ENCODE assay signal across 8 mouse cellular contexts in genomic region chr2:168954376-168954775, GRCm38 (mm10). TPM values are rescaled to one million over a fixed set of nuclear protein-coding genes. Genes with fewer than 3 reads are reported as not detected.
DNase-seq lines count a peak whose midpoint lies in the region; ATAC-seq lines count a peak whose summit lies in the region.

No protein-coding gene starts in this region.

- no peaks in the 10 kb centered on the region for H3K27me3 ChIP-seq in heart, embryonic 14.5 days (ENCODE audit: control insufficient read depth, insufficient read depth, low read length)
- no peaks in the 10 kb centered on the region for H3K27me3 ChIP-seq in hindbrain, embryonic 11.5 days (ENCODE audit: control insufficient read depth, insufficient read depth, low read length)
- H3K27me3 ChIP-seq in liver, embryonic 15.5 days: no peaks in the 10 kb centered on the region

- ATAC-seq in heart, embryonic 14.5 days (ENCODE audit: insufficient number of reproducible peaks, insufficient read depth, low FRiP score, low read depth): no peak
- ATAC-seq in hindbrain, embryonic 11.5 days (ENCODE audit: low FRiP score): 0 out of 2 replicates have a peak, but pooled peaks have one; percentile 10
- ATAC-seq in liver, embryonic 15.5 days (ENCODE audit: insufficient read depth): no peak
- no peak for ATAC-seq in activated CD4-positive, CD25-positive, alpha-beta regulatory T cell, adult 4 months

- peak overlapping the region; percentile 98 for H3K9ac ChIP-seq in heart, embryonic 14.5 days (ENCODE audit: low read length)
- H3K9ac ChIP-seq in hindbrain, embryonic 11.5 days (ENCODE audit: low read depth, low read length): peak overlapping the region; percentile 94
- H3K9ac ChIP-seq in liver, embryonic 15.5 days: peak overlapping the region; percentile 70

- H3K4me2 ChIP-seq in heart, embryonic 14.5 days (ENCODE audit: low read length): peak overlapping the region; percentile 96
- peak overlapping the region; percentile 76 for H3K4me2 ChIP-seq in hindbrain, embryonic 11.5 days (replicated peaks; ENCODE audit: low read depth, low read length)
- peak overlapping the region; percentile 83 for H3K4me2 ChIP-seq in liver, embryonic 15.5 days

- H3K27ac ChIP-seq in heart, embryonic 14.5 days (replicated peaks in 1 of 2; ENCODE audit: control insufficient read depth in 1 of 2, insufficient read depth in 1 of 2, low read depth in 2 of 2, low read length in 2 of 2): peak overlapping the region in 1 of 2 experiments; percentile 92; a peak in 2 of 4 replicates
- H3K27ac ChIP-seq in hindbrain, embryonic 11.5 days (ENCODE audit: low read depth, low read length): no peak overlapping the region
- H3K27ac ChIP-seq in liver, embryonic 15.5 days (replicated peaks): peak overlapping the region; percentile 75; the same call in 1 of the 2 replicates

- peaks cover 7 to 18% of the 10 kb centered on the region in 2 experiments for H3K4me1 ChIP-seq in heart, embryonic 14.5 days (ENCODE audit: control insufficient read depth in 2 of 2, insufficient read depth in 2 of 2, low read length in 2 of 2)
- no peaks in the 10 kb centered on the region; the same call in 1 of the 2 replicates for H3K4me1 ChIP-seq in hindbrain, embryonic 11.5 days (replicated peaks; ENCODE audit: control insufficient read depth, insufficient read depth, low read length)
- peaks cover 25% of the 10 kb centered on the region for H3K4me1 ChIP-seq in liver, embryonic 15.5 days (replicated peaks)

- no peak for DNase-seq in heart, postnatal 25 days (ENCODE audit: low spot score)
- DNase-seq in MN1 (ENCODE audit: low spot score): peak; percentile 17
- no peak for DNase-seq in hindbrain, embryonic 11.5 days (ENCODE audit: low spot score)
- DNase-seq in yolk sac, embryonic 10.5 days (ENCODE audit: low spot score): peak; percentile 21
- no peak for DNase-seq in cerebellum, adult 9-10 months

- no peaks in the 10 kb centered on the region for H3K9me3 ChIP-seq in heart, embryonic 14.5 days (ENCODE audit: control insufficient read depth, low read length)
- H3K9me3 ChIP-seq in hindbrain, embryonic 11.5 days (ENCODE audit: control insufficient read depth, low read length): no peaks in the 10 kb centered on the region
- no peaks in the 10 kb centered on the region for H3K9me3 ChIP-seq in liver, embryonic 15.5 days (replicated peaks)

- H3K4me3 ChIP-seq in heart, embryonic 14.5 days (ENCODE audit: control insufficient read depth in 1 of 2, insufficient read depth in 1 of 2, low read depth in 1 of 2, low read length in 2 of 2): peak overlapping the region; percentile 95 to 96
- peak overlapping the region; percentile 73 for H3K4me3 ChIP-seq in hindbrain, embryonic 11.5 days (ENCODE audit: low read depth, low read length)
- peak overlapping the region; percentile 75 for H3K4me3 ChIP-seq in liver, embryonic 15.5 days (replicated peaks)

- H3K36me3 ChIP-seq in heart, embryonic 14.5 days (ENCODE audit: control insufficient read depth, insufficient read depth, low read length): peaks cover 25% of the 10 kb centered on the region
- peaks cover 2% of the 10 kb centered on the region; the same call in 1 of the 2 replicates for H3K36me3 ChIP-seq in hindbrain, embryonic 11.5 days (ENCODE audit: control insufficient read depth, insufficient read depth, low read length)
- peaks cover 25% of the 10 kb centered on the region for H3K36me3 ChIP-seq in liver, embryonic 15.5 days (replicated peaks)

- intact Hi-C loops in heart, postnatal 25 days (cut with DNase I): no loop called here

- 10% methylated on average over 8 of the region's 8 CpGs for WGBS in heart, embryonic 14.5 days
- 13% methylated on average over 8 of the region's 8 CpGs for WGBS in hindbrain, embryonic 11.5 days
- 6% methylated on average over 8 of the region's 8 CpGs for WGBS in liver, embryonic 15.5 days (ENCODE audit: insufficient replicate concordance)

RNA-seq across cellular contexts. Expression of gene Zfp64, which starts 1.0 kb away (rescaled TPM):
- 15.3 and 15.7 TPM in 2 replicates for polyA plus RNA-seq in heart, embryonic 14.5 days (2014; fragmentation: Nextera tagmentation; extraction: Ambion mirVana)
- 1 to 10 TPM; 8.7 to 8.8 TPM for total RNA-seq in heart, postnatal 25 days (2021)
- 34.7 and 37.4 TPM in 2 replicates for polyA plus RNA-seq in hindbrain, embryonic 11.5 days (2014; fragmentation: Nextera tagmentation; extraction: Ambion mirVana)
- polyA plus RNA-seq in liver, embryonic 15.5 days (2015; fragmentation: Nextera tagmentation; extraction: Ambion mirVana): 8.2 and 8.4 TPM in 2 replicates
- 10 to 100 TPM; 21.8 to 28.2 TPM for polyA plus RNA-seq in activated CD4-positive, CD25-positive, alpha-beta regulatory T cell, adult 4 months (2017; shearing (Covaris generic))

Comparison
In these comparisons a context has a peak if more than half of its experiments do, and no peak if none do; other contexts are left out.
1. DNase-seq: peak in MN1 (single experiment) and yolk sac, embryonic 10.5 days (single experiment); none in heart, postnatal 25 days (single experiment), hindbrain, embryonic 11.5 days (single experiment) and cerebellum, adult 9-10 months (single experiment).
2. Peak in every context shown above with its lines, with median percentiles within 50 percentile points of each other: H3K4me2 ChIP-seq, H3K4me3 ChIP-seq and H3K9ac ChIP-seq.